Mouse (Mus musculus): ENCODE measurements around the gene Mfrp. TPM values are rescaled to one million over a fixed set of nuclear protein-coding genes. Genes with fewer than 3 reads are reported as not detected.

Mfrp gene
- total RNA-seq, 2 experiments from 2014 or later, result 0.31 to 0.49 TPM

- DNase-seq (ENCODE audit: extremely low spot score in 1 of 2, low spot score in 1 of 2), result peak; percentile 80 to 94
Measured at GRCm38 (mm10) chr9:44125546-44126428, 24.3 kb downstream of the Mfrp start.

- no peak for DNase-seq (ENCODE audit: extremely low spot score in 1 of 2, low spot score in 1 of 2)
Measured at GRCm38 (mm10) chr9:44126746-44127145, 25.2 kb downstream of the Mfrp start.

GRCm38 (mm10) chr9:44127351-44127801 is 25.8 kb downstream of the Mfrp start:
- DNase-seq (ENCODE audit: extremely low spot score in 1 of 2, low spot score in 1 of 2), result no peak

- no peak for DNase-seq (ENCODE audit: extremely low spot score in 1 of 2, low spot score in 1 of 2)
Measured at GRCm38 (mm10) chr9:44129633-44130032, 28.1 kb downstream of the Mfrp start.

GRCm38 (mm10) chr9:44130034-44130433 is 28.5 kb downstream of the Mfrp start:
- no peak for DNase-seq (ENCODE audit: extremely low spot score in 1 of 2, low spot score in 1 of 2)

- no peak for DNase-seq (ENCODE audit: extremely low spot score in 1 of 2, low spot score in 1 of 2)
Measured at GRCm38 (mm10) chr9:44130581-44131275, 29.2 kb downstream of the Mfrp start.

GRCm38 (mm10) chr9:44131276-44131590 is 29.7 kb downstream of the Mfrp start:
- DNase-seq (ENCODE audit: extremely low spot score in 1 of 2, low spot score in 1 of 2), result no peak

GRCm38 (mm10) chr9:44132200-44132599 is 30.7 kb downstream of the Mfrp start:
- no peak for DNase-seq (ENCODE audit: extremely low spot score in 1 of 2, low spot score in 1 of 2)

GRCm38 (mm10) chr9:44133287-44133686 is 31.8 kb downstream of the Mfrp start:
- DNase-seq (ENCODE audit: extremely low spot score in 1 of 2, low spot score in 1 of 2), result no peak

- peak in 1 of 2 experiments; percentile 47 for DNase-seq (ENCODE audit: extremely low spot score in 1 of 2, low spot score in 1 of 2)
Measured at GRCm38 (mm10) chr9:44134101-44134850, 32.7 kb downstream of the Mfrp start, which contains the start of gene Mcam. Gene Mcam (plus strand): TSS chr9:44134469.

- DNase-seq (ENCODE audit: extremely low spot score in 1 of 2, low spot score in 1 of 2), result no peak
Measured at GRCm38 (mm10) chr9:44134851-44135730, 33.6 kb downstream of the Mfrp start.

GRCm38 (mm10) chr9:44135731-44136411 is 34.3 kb downstream of the Mfrp start:
- no peak for DNase-seq (ENCODE audit: extremely low spot score in 1 of 2, low spot score in 1 of 2)

GRCm38 (mm10) chr9:44137846-44138245 is 36.3 kb downstream of the Mfrp start:
- no peak for DNase-seq (ENCODE audit: extremely low spot score in 1 of 2, low spot score in 1 of 2)

GRCm38 (mm10) chr9:44141951-44142350 is 40.4 kb downstream of the Mfrp start:
- DNase-seq (ENCODE audit: extremely low spot score in 1 of 2, low spot score in 1 of 2), result no peak

GRCm38 (mm10) chr9:44143421-44143820 is 41.9 kb downstream of the Mfrp start:
- DNase-seq (ENCODE audit: extremely low spot score in 1 of 2, low spot score in 1 of 2), result no peak

- no peak for DNase-seq (ENCODE audit: extremely low spot score in 1 of 2, low spot score in 1 of 2)
Measured at GRCm38 (mm10) chr9:44144023-44144717, 42.6 kb downstream of the Mfrp start.

- DNase-seq (ENCODE audit: extremely low spot score in 1 of 2, low spot score in 1 of 2), result no peak
Measured at GRCm38 (mm10) chr9:44144718-44145060, 43.2 kb downstream of the Mfrp start.

- no peak for DNase-seq (ENCODE audit: extremely low spot score in 1 of 2, low spot score in 1 of 2)
Measured at GRCm38 (mm10) chr9:44147290-44147689, 45.8 kb downstream of the Mfrp start.

Measured in layer of hippocampus, postnatal 25 days (tissue).